Mouse (Mus musculus) layer of hippocampus, adult 9-11 months (tissue): Measurements from ENCODE around the gene Amot.

Experiments
- DNase-seq: peaks from one replicate; pipeline ENCODE4 v3.0.0; 2022

Amot gene

DNA sequence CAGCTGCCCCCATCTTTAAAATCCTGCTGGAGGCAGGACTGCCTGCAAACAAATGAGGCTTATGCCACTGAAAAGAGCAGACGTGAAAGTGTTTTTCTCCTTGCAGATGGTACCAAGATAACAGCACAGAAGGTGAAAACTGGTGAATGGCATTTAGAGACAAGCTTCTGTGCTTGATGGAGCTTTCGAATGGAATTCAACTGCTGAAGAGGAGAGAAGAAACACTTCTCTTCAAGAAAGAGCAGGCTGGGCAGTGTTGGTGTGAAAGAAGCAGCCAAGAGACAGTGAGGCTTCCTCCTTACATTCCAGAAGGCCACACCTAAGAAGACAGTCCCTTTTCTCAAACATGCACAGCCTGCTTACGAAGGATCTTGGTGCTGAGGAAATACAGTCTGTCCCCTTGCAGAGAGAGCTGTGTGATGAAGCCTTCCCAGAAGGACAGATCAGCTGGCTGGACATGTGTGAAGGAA is 27.2 kb downstream of the Amot start:
- peak; percentile 24 for DNase-seq

DNA sequence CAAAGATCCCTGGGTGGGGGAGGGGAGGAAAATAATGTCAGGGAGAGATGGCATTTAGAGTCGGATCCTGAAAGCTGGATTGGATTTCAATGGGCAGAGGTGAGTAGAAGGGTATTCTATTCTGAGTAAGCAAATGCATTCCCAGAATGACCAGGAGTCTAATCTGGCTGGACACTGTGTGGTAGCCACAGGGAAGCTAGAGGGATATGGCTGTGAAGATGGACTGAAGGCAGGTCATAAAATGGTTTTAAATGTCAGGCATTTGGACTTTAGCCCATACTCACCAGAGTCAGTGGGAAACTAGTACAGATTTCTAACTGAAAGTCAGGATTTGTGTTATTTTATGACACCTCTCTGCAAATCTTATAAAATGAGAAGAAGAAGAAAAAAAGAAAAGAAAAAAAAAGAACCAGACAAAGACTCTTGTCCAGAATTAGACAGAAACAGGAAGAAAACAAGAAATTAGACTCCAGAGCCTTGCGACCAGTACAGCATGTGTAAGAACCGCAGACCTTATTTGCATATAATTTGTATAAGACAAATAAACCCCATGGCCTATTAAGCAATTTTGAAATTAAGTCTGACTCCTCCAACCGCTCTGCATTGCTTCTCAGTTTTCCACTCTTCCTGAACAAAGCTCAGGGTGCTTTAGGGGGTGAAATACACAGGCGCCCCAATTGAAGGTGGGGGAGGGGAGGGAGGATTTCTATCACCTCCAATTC is 27.8 kb downstream of the Amot start:
- DNase-seq: no peak

- peak; percentile 13 for DNase-seq
Measured at GRCm38 (mm10) chrX:145468264-145468663, 36.7 kb downstream of the Amot start.

DNA sequence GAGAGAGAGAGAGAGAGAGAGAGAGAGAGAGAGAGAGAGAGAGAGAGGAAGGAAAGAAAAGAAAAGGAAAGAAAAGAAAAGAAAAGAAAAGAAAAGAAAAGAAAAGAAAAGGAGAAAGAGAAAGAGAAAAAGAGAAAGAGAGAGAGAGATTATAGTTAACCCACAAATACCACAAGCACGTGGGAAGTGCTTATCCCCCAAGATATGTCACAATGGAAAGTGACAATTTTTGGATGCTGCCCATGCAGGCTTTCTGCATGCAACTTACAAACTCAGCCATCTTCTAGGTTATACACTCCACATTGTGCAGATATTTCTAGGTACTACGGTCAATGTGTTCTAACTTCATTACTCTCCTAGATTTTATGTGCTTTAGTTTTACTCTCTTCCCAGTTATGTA is 41.5 kb downstream of the Amot start:
- no peak for DNase-seq

GRCm38 (mm10) chrX:145461339-145461738 is 43.6 kb downstream of the Amot start:
- DNase-seq: no peak

DNA sequence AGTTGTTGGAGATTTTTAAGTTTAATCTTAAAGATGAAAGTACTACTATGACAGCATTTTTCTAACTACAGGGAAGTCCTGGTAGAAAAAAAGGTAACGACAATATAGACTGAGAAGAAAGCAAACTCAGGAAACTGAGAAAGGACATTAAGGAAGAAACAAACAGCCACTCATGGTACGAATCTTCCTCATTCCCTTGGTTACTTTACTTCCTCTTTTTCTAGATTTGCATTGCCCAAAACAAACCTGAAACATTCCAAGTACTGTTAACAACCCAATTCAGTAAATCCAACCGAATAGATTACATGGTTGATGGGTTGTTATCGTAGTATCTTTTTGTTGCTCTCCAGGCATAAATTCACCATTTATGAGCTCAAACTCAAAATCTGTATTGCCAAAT is 48.7 kb downstream of the Amot start:
- DNase-seq: no peak

GRCm38 (mm10) chrX:145455629-145456028 is 49.4 kb downstream of the Amot start:
- DNase-seq: no peak

- peak; percentile 16 for DNase-seq
Measured at GRCm38 (mm10) chrX:145454828-145455227, 50.2 kb downstream of the Amot start.

DNA sequence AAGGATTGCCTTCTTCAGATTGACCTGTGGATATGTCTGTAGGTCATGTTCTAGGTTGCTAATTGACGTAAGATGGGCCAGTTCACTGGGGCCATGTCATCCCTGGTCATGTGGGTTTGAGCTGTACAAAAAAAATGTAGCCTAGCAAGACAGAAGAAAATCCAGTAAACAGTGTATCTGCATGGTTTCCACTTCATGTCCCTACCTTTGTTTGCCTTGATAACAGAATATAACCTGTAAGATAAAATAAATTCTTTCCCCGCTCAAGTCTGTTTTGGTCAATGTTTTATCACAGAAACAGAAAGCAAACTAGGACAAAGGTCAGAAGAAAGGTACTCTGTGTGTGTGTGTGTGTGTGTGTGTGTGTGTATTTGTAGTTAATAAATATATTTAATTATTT is 63.5 kb downstream of the Amot start:
- no peak for DNase-seq

GRCm38 (mm10) chrX:145433652-145434051 is 71.3 kb downstream of the Amot start:
- no peak for DNase-seq

GRCm38 (mm10) chrX:145430836-145431570 is 74.0 kb downstream of the Amot start:
- DNase-seq: no peak

DNA sequence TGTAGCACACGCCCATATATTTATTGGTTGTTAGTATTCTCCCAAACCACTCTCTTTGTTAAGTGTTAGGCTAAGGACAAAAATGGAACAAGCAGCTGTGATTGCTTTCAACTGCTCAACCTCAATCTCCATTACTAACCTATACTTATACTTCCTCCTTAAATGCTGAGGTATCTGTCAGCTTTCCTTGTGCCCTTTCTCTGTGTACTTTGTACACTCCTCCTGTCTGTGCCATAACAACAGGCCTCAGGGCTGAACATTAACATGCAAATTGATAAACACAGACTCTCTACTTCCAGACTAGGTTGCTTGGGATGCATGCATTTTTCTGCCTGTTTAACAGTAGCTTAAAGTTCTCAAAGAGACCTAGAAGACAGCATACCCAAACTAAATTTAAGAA is 76.2 kb downstream of the Amot start:
- DNase-seq: no peak

DNA sequence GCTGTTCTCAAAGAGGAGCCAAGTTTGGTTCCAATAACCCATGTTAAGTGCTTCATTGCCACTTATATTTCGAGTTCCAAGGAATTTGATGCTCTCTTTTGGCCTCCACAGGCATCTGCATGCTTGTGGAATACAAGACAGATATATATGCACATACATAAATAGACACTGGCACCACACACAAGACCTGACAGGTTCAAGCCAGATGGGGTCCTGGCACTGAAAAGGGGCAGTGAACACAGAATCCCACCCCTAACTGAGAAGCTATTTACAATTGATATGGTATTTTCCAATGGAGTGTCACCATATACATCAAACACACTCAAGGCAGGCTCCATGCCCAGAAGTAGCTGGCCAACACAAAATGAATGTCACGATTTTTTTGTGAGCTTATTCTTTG is 81.0 kb downstream of the Amot start:
- DNase-seq: no peak

GRCm38 (mm10) chrX:145414319-145414718 is 90.7 kb downstream of the Amot start:
- DNase-seq: no peak

DNA sequence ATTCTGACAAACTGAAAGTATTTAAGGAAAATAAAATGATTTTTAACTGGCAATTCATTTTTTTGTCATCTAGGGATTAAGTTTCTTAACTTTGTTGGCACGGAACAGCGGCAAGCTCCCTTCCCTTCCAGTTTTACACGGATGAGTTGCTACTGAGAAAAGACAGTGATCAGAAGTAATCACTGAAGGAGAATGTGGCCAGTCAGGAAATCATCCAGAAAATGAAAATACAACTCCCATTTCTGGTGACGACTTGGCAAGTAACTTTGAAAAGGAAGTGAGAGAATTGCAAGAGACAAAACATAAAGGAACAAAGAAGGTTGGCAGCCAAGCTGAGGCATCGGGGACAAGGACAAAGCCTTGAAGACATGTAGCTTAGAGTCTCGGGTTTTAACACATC is 93.6 kb downstream of the Amot start:
- DNase-seq: no peak

- DNase-seq: no peak
Measured at GRCm38 (mm10) chrX:145406052-145406451, 98.9 kb downstream of the Amot start.

- no peak for DNase-seq
Measured at GRCm38 (mm10) chrX:145401926-145402325, 103.1 kb downstream of the Amot start.

- no peak for DNase-seq
Measured at GRCm38 (mm10) chrX:145399236-145399635, 105.7 kb downstream of the Amot start.
